Mouse (Mus musculus) G1E (cell line): ENCODE measurements around the gene Qrich2. TPM values are rescaled to one million over a fixed set of nuclear protein-coding genes. Genes with fewer than 3 reads are reported as not detected.

Experiments used
- ATAC-seq: 2 replicates; pipeline ENCODE4 v1.8.0; 2016; ENCODE audit warnings: mild to moderate bottlenecking; ENCODE audit not compliant: insufficient number of reproducible peaks, poor library complexity, low FRiP score, severe bottlenecking; ENCODE audit errors: extremely low read depth
- DNase-seq: peaks from one replicate; pipeline ENCODE4 v3.0.0; 2012; ENCODE audit warnings: low spot score
- H3K27me3 ChIP-seq: 2 replicates; pipeline ENCODE4 v1.6.1; 2012; ENCODE audit warnings: mild to moderate bottlenecking, low read length, inconsistent platforms; ENCODE audit not compliant: insufficient read depth
- H3K36me3 ChIP-seq: replicated peaks from 2 replicates; pipeline ENCODE3; 2012; ENCODE audit warnings: mild to moderate bottlenecking, inconsistent platforms
- H3K4me1 ChIP-seq: 2 replicates; pipeline ENCODE4 v1.6.1; 2012; ENCODE audit warnings: low read depth, low read length, inconsistent platforms, mixed read lengths; ENCODE audit not compliant: insufficient read depth
- H3K4me3 ChIP-seq: 2 replicates; pipeline ENCODE4 v1.5.1; 2012; ENCODE audit warnings: low read depth, mild to moderate bottlenecking, inconsistent platforms, low read length, moderate library complexity, mixed read lengths
- H3K9me3 ChIP-seq: replicated peaks from 2 replicates; pipeline ENCODE4 v1.6.1; 2012; ENCODE audit warnings: inconsistent platforms
- CTCF ChIP-seq: IDR thresholded peaks from 2 replicates; pipeline ENCODE4 v1.5.1; 2012; ENCODE audit warnings: low read depth, low read length, inconsistent platforms, mixed read lengths
- GATA1 ChIP-seq: IDR thresholded peaks from 2 replicates; pipeline ENCODE4 v1.6.1; 2012; ENCODE audit warnings: borderline replicate concordance, low read length, inconsistent platforms, mixed read lengths
- GATA2 ChIP-seq: IDR thresholded peaks from 2 replicates; pipeline ENCODE4 v1.6.1; 2012; ENCODE audit warnings: low read depth, low read length, inconsistent platforms, borderline replicate concordance
- POLR2AphosphoS5 ChIP-seq: IDR thresholded peaks from 2 replicates; pipeline ENCODE4 v1.6.1; 2012; ENCODE audit warnings: low read depth, low read length, inconsistent platforms; ENCODE audit not compliant: insufficient replicate concordance
- TAL1 ChIP-seq: conservative IDR thresholded peaks from 2 replicates; pipeline ENCODE4 v1.6.1; 2012; ENCODE audit warnings: low read depth, low read length, inconsistent platforms, mixed read lengths
- polyA plus RNA-seq: library from polyadenylated mRNA; stranded (reverse); fragments of >175 nt; gene quantifications from 2 replicates; pipeline ENCODE4 v1.2.3, GENCODE M21; 2012
- total RNA-seq, 2 experiments: library from RNA; stranded (forward) in 1 of 2; stranded (reverse) in 1 of 2; fragments of 200-1000 nt in 1 of 2; fragments of >200 nt in 1 of 2; fragmentation: Nextera tagmentation in 1 of 2; gene quantifications; 2 replicates each; pipeline ENCODE4 v1.2.3; 2014 to 2017

Qrich2 gene
- total and polyA plus RNA-seq, 3 experiments = 0.05 to 0.16 TPM; not detected in 1

DNA sequence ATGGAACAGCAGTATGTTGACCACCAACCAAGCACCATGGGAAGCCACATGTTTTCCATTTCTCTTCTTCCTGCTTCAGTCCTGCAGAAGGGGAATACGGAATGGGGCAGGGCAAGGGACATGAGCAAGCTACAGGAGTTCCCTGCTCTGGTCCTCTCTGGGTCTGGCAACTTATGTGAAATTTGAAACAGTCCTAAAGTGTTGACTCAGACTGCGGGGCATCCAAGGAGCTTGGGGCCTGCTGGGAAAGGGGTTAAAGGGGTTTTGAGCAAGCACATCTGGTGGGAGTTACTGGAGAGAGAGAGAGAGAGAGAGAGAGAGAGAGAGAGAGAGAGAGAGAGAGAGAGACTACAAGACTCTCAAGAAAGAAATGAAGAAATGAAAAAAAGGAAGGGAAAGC, 42.6 kb upstream of the Qrich2 start:
- H3K9me3 ChIP-seq = no peaks in the 10 kb centered on the region
- no peak overlapping the region for H3K4me3 ChIP-seq
- ATAC-seq (no peak), DNase-seq (no peak)
- H3K36me3 ChIP-seq = no peaks in the 10 kb centered on the region
- H3K4me1 ChIP-seq = peaks cover 54% of the 10 kb centered on the region
- no peaks in the 10 kb centered on the region for H3K27me3 ChIP-seq
- no peak for TF ChIP-seq GATA2
- no peak for TF ChIP-seq POLR2AphosphoS5
- no peak for TF ChIP-seq TAL1
- TF ChIP-seq CTCF = no peak
- TF ChIP-seq GATA1 = no peak

DNA sequence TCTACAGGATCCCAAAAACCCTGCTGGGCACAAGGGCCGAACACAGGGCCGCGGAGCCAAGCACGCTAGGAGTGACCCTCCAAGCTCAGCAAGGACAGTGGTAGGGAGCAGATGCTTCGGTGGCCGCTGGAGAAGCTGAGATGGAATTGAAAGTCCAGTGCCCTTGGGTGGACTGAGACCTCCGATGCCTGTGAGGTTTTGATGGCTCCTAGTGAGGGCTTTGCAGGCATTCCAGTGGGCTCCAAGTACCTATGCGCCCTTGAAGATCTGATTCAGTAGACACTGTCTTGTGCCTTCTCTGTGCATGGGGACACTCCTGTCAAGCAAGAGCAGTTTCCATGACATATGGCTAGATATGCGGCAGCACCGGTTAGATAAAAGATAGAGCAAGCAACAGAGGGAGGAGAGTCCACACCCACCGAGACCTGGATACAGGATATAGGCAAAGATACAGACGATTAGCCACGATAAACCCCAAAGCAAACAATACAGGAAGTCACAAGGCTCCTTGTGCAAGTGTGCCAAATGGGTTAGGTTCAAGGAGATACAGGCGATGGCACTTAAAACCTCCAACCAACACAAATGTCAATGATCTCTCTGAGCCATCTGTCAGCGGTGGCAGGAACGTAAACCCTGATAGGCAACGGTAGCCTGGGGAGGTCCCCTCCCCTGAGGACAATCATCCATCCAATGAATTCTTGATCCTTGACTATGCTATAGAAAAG, 40.3 kb upstream of the Qrich2 start:
- H3K4me1 ChIP-seq = peaks cover 55% of the 10 kb centered on the region
- H3K4me3 ChIP-seq = peak overlapping the region; percentile 55; the same call in 1 of the 2 replicates
- no peaks in the 10 kb centered on the region for H3K9me3 ChIP-seq
- no peak for TF ChIP-seq CTCF
- no peak for TF ChIP-seq GATA2
- TF ChIP-seq POLR2AphosphoS5 = no peak
- no peak for TF ChIP-seq GATA1
- peak; percentile 74 for TF ChIP-seq TAL1
- ATAC-seq = peak; percentile 95
- H3K36me3 ChIP-seq = no peaks in the 10 kb centered on the region
- peak; percentile 62 for DNase-seq
- H3K27me3 ChIP-seq = no peaks in the 10 kb centered on the region

DNA sequence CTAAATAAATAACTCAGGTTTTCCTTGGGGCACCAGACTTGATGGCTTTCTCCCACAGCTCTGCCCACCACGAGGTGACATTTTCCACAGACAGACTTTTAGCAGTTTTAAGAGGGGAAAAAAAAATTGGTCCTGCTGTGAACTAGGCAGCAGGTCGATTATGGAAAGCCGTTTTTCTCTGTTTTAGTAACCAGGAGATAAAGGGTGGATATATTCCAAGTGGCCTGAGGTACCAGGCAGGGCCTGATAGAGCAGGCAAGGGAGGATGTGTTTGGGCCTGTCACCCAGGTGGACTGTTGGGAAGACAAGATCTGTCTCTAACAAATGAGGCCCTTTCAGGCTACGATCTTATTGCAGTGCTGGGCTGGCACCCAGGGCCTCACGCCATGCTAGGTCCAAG, 39.5 kb upstream of the Qrich2 start:
- DNase-seq (no peak), ATAC-seq (no peak)
- Histone ChIP-seq H3K9me3 (no peaks in the 10 kb centered on the region), H3K4me1 (peaks cover 59% of the 10 kb centered on the region), H3K27me3 (no peaks in the 10 kb centered on the region), H3K36me3 (no peaks in the 10 kb centered on the region), H3K4me3 (peak overlapping the region; percentile 19; the same call in 1 of the 2 replicates)
- TF ChIP-seq GATA1 = no peak
- no peak for TF ChIP-seq GATA2
- no peak for TF ChIP-seq TAL1
- no peak for TF ChIP-seq CTCF
- TF ChIP-seq POLR2AphosphoS5 = no peak

DNA sequence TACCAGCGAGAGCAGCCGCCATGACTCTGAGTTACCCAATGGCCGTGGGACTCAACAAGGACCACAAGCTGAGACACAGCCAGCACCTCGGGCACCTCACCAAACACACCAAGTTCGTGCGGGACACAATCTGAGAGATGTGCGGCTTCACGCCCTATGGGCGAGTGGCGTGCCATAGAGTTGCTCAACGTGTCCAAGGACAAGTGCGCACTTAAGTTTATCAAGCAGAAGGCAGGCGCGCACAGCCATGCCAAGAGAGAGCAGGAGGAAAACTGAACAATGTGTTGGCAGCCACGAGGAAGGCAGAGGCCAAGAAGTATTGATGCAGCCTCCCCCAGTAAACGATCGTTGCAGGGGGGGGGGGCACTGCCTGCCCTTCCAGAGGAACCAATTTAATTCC, 38.5 kb upstream of the Qrich2 start:
- no peak for TF ChIP-seq TAL1
- TF ChIP-seq GATA1 = no peak
- TF ChIP-seq POLR2AphosphoS5 = no peak
- no peak for TF ChIP-seq GATA2
- no peak for TF ChIP-seq CTCF
- no peaks in the 10 kb centered on the region for H3K27me3 ChIP-seq
- no peak overlapping the region for H3K4me3 ChIP-seq
- DNase-seq (no peak), ATAC-seq (no peak)
- no peaks in the 10 kb centered on the region for H3K9me3 ChIP-seq
- no peaks in the 10 kb centered on the region for H3K36me3 ChIP-seq
- H3K4me1 ChIP-seq = peaks cover 61% of the 10 kb centered on the region

DNA sequence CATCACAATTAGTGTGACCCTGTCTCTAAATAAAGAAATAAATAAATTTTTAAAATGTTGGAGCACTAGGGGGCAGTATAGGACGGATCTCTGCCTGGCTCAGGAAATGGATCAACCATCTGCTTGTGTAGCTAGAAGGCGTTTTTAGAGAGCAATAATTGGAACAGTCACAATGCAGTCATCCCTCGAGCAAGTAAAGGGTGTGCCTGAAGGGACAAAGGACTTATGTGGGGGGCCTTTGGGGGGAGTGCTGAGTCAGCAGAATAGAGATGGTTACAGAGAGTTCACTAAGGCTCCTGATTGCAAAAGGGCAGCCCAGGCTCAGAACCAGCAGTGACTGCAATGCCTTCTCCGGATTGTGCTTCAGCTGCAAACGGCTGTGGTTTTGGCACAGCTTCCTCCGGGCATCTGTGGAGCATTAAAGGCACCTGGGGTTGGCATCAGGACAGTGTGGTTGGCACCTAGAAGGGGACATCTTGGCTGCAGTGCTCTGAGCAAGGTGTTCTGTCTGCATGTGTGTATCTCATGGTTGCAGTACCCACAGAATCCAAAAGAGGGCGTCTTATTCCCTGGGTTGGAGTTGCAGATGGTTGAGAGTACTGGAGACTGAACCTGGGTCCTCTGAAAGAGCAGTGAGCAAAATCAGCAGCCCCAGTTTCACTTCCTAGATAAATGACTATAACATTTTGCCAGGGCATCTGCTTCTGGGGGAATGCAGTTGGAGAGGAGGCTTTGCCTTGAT, 35.1 kb upstream of the Qrich2 start:
- ATAC-seq (peak; percentile 4; the same call in 1 of the 2 replicates), DNase-seq (peak; percentile 64)
- Histone ChIP-seq H3K4me3 (no peak overlapping the region), H3K4me1 (peaks cover 39% of the 10 kb centered on the region), H3K27me3 (no peaks in the 10 kb centered on the region), H3K36me3 (no peaks in the 10 kb centered on the region), H3K9me3 (no peaks in the 10 kb centered on the region)
- TF ChIP-seq POLR2AphosphoS5 (no peak), GATA1 (no peak), CTCF (no peak; the same call in 1 of the 2 replicates), GATA2 (no peak), TAL1 (no peak)

DNA sequence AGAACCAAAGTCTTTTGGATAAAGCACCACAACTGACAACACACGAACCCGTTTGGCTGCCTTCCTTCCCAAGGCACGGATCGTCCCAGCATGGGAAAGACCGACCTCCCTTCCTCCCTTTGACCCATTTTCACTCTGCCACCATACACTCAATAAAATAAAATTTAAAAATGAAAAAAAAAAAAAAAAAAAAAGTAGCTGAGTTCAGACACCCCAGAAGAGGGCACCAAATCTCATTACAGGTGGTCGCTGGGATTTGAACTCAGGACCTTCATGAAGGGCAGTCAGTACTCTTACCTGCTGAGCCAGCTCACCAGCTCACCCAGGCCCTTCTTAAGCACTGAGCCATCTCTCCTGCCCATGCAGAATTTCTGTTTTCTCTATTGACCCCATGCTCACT, 33.0 kb upstream of the Qrich2 start:
- Histone ChIP-seq H3K27me3 (no peaks in the 10 kb centered on the region), H3K4me1 (peaks cover 28% of the 10 kb centered on the region), H3K36me3 (no peaks in the 10 kb centered on the region), H3K9me3 (no peaks in the 10 kb centered on the region), H3K4me3 (no peak overlapping the region)
- DNase-seq (no peak), ATAC-seq (no peak)
- TF ChIP-seq GATA1 = no peak
